Mouse (Mus musculus) liver, embryonic 12.5 days (tissue): ENCODE data around the gene Ostm1. TPM values are rescaled to one million over a fixed set of nuclear protein-coding genes. Genes with fewer than 3 reads are reported as not detected.

Source experiments
- ATAC-seq: fragments of 200-750 bp; cut with Nextera tagmentation; 2 replicates; pipeline ENCODE4 v1.8.0; 2017; ENCODE audit warnings: moderate number of reproducible peaks, mild to moderate bottlenecking, moderate library complexity
- H3K27ac ChIP-seq: fragments of 300-500 bp; sonication (generic); 2 replicates; pipeline ENCODE4 v1.5.1; 2016; ENCODE audit warnings: mild to moderate bottlenecking
- H3K27me3 ChIP-seq: fragments of 300-500 bp; sonication (generic); replicated peaks from 2 replicates; pipeline ENCODE4 v1.6.1; 2016; ENCODE audit warnings: mild to moderate bottlenecking, moderate library complexity
- H3K36me3 ChIP-seq: fragments of 300-500 bp; sonication (generic); 2 replicates; pipeline ENCODE4 v1.6.1; 2016; ENCODE audit warnings: mild to moderate bottlenecking, moderate library complexity
- H3K4me1 ChIP-seq: fragments of 300-500 bp; sonication (generic); 2 replicates; pipeline ENCODE4 v1.6.1; 2016
- H3K4me2 ChIP-seq: fragments of 300-500 bp; sonication (generic); 2 replicates; pipeline ENCODE4 v1.6.1; 2016; ENCODE audit warnings: mild to moderate bottlenecking, moderate library complexity
- H3K4me3 ChIP-seq: fragments of 300-500 bp; sonication (generic); 2 replicates; pipeline ENCODE4 v1.5.1; 2016; ENCODE audit warnings: mild to moderate bottlenecking, moderate library complexity
- H3K9ac ChIP-seq: fragments of 300-500 bp; sonication (generic); 2 replicates; pipeline ENCODE4 v1.6.1; 2016; ENCODE audit warnings: mild to moderate bottlenecking, moderate library complexity
- H3K9me3 ChIP-seq: fragments of 300-500 bp; sonication (generic); replicated peaks from 2 replicates; pipeline ENCODE4 v1.6.1; 2016; ENCODE audit warnings: mild to moderate bottlenecking, moderate library complexity
- WGBS: fragments of 180-500 bp; shearing (Covaris S2); methylation state at CpG from one replicate; pipeline ENCODE4 v1.1.7; 2016; ENCODE audit not compliant: insufficient replicate concordance; 5-methylcytosine and 5-hydroxymethylcytosine counted together
- polyA plus RNA-seq: library from polyadenylated mRNA; unstranded; fragments of >200 nt; fragmentation: Nextera tagmentation; extraction: Ambion mirVana; gene quantifications from 2 replicates; pipeline ENCODE4 v1.2.1, GENCODE M21; 2016

Ostm1 gene
- polyA plus RNA-seq, 1 experiment from 2014 or later, result 19.9 TPM

DNA sequence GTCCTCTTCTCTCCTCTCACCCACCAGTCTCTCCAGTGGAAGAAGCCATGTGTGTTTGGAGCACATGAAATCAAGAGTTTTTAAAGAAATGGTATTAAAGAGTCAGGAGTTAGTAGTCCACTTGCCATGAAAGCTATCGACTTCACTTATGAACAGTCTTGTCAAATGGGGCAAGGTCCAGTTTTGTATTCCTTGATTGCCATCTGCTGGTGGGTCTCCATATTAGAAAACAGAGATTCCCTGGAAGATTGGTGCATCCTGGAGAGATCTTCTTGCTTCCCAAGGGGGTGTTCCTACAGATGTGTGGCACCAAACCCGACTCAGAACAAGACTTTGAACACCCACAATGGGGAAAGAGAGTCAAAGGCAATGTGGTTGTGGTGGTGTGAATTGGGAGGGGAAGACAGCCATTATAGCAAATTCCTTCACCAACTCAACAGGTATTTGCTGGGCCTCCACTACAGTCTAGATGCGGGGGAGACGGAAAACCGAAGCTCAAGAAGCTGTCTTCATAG is 151.0 kb downstream of the Ostm1 start:
- H3K9ac ChIP-seq, result no peak overlapping the region
- WGBS, result 48% methylated on average over 5 of the region's 5 CpGs
- no peaks in the 10 kb centered on the region for H3K36me3 ChIP-seq
- H3K4me3 ChIP-seq, result no peak overlapping the region
- no peaks in the 10 kb centered on the region for H3K9me3 ChIP-seq
- ATAC-seq, result no peak
- no peak overlapping the region for H3K4me2 ChIP-seq
- no peaks in the 10 kb centered on the region for H3K27me3 ChIP-seq
- H3K27ac ChIP-seq, result no peak overlapping the region
- H3K4me1 ChIP-seq, result no peaks in the 10 kb centered on the region

DNA sequence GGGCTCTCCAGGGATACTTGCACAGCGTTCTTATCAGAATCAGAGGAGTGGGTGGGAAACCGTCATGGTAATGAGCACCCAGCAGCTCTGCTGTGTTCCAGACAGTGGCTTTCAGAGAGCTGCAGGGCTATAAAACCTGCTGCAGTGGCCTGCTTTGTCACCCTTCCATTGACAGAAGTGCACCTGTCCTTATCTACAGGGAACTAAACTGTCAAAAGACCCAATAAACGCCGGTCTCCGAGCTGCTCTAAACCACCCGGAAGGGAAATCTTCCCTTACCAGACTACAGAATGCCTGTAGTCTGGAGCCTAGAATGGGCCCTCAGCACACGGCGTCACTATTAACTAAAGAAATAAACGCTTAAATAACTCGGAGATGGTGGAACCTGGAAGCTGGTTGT is 168.2 kb downstream of the Ostm1 start:
- Histone ChIP-seq H3K4me1 (no peaks in the 10 kb centered on the region), H3K27ac (no peak overlapping the region), H3K4me3 (no peak overlapping the region), H3K4me2 (no peak overlapping the region), H3K9ac (no peak overlapping the region), H3K36me3 (no peaks in the 10 kb centered on the region), H3K27me3 (peaks cover 5% of the 10 kb centered on the region; the same call in 1 of the 2 replicates), H3K9me3 (no peaks in the 10 kb centered on the region)
- 58% methylated on average over 10 of the region's 10 CpGs for WGBS
- ATAC-seq, result no peak

Other genes starting within 250 kb of the Ostm1 start
- 3.2 and 3.3 TPM in 2 replicates for gene Afg1l, start 105.3 kb upstream of the Ostm1 start, polyA plus RNA-seq
- 291 and 307 TPM in 2 replicates for gene Snx3, start 81.8 kb upstream of the Ostm1 start, polyA plus RNA-seq
- gene Nr2e1, start 190 bp upstream of the Ostm1 start, polyA plus RNA-seq, result not detected in 2 replicates
- 13.1 TPM in 2 replicates for gene Sec63, start 177.7 kb downstream of the Ostm1 start, polyA plus RNA-seq